Mouse (Mus musculus): ENCODE results near the gene Shox2. TPM values are rescaled to one million over a fixed set of nuclear protein-coding genes. Genes with fewer than 3 reads are reported as not detected.
A peak's percentile ranks its signal among the peaks of the same experiment; 100 is the strongest.

Gene Shox2
- polyA plus RNA-seq, 1 experiment from 2014 or later: 0.23 TPM

DNA sequence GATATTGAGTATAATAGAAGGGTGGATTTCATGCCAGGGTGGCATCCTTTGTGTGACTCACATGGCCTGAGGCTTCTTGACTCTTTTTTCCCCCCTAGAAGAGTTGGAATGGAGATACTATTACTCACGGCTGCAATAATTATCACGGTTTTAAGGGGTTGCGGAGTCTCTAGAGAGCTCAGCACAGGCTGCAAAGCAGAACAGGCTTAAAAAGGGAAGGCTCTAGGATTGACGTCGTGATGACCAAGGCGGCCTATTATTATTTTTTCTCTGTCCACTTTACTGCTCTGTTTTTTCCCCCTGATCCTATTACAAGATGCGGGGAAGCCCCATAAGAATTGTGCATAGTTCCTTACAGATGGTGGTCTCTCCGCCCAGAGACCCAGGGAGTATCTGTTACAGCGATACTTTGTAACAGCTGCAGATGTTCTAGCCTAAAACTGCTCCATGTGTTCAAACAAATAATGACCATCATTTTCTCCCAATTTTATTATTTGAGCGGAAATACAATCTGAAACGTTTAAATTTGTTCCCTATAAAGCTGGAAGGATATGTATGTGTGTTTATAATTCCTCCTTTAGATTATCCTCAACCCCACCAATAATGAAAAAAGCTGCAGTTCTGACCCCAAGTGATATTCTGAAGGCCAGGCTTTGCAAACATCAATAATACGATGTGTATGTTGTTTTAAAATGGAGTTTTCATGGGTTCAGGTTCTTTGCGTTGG lies 4.5 kb downstream of the Shox2 start:
- Histone ChIP-seq H3K9ac (ENCODE audit: low read depth, low read length) (no peak overlapping the region), H3K36me3 (ENCODE audit: control insufficient read depth, insufficient read depth) (no peaks in the 10 kb centered on the region), H3K4me1 (replicated peaks; ENCODE audit: control insufficient read depth, insufficient read depth, low read length) (no peaks in the 10 kb centered on the region), H3K27ac (ENCODE audit: low read depth, low read length) (no peak overlapping the region), H3K27me3 (replicated peaks; ENCODE audit: control insufficient read depth, insufficient read depth, low read length) (peaks cover 97% of the 10 kb centered on the region), H3K4me2 (replicated peaks; ENCODE audit: low read depth) (no peak overlapping the region), H3K4me3 (ENCODE audit: low read depth, low read length) (no peak overlapping the region), H3K9me3 (ENCODE audit: control insufficient read depth) (no peaks in the 10 kb centered on the region)
- no peak for TF ChIP-seq CTCF (IDR thresholded peaks at IDR 0.05; ENCODE audit: low read depth)
- 6% methylated on average over 13 of the region's 13 CpGs for WGBS
- no peak for ATAC-seq

GRCm38 (mm10) chr3:66974501-66974900 lies 7.1 kb downstream of the Shox2 start:
- Histone ChIP-seq H3K4me2 (replicated peaks; ENCODE audit: low read depth) (no peak overlapping the region), H3K27ac (ENCODE audit: low read depth, low read length) (no peak overlapping the region), H3K9me3 (ENCODE audit: control insufficient read depth) (no peaks in the 10 kb centered on the region), H3K27me3 (replicated peaks; ENCODE audit: control insufficient read depth, insufficient read depth, low read length) (peaks cover 97% of the 10 kb centered on the region), H3K36me3 (ENCODE audit: control insufficient read depth, insufficient read depth) (no peaks in the 10 kb centered on the region), H3K4me1 (replicated peaks; ENCODE audit: control insufficient read depth, insufficient read depth, low read length) (no peaks in the 10 kb centered on the region), H3K9ac (ENCODE audit: low read depth, low read length) (no peak overlapping the region), H3K4me3 (ENCODE audit: low read depth, low read length) (no peak overlapping the region)
- no peak for TF ChIP-seq CTCF (IDR thresholded peaks at IDR 0.05; ENCODE audit: low read depth)
- WGBS: 24% methylated on average over 3 of the region's 3 CpGs
- ATAC-seq: no peak

DNA sequence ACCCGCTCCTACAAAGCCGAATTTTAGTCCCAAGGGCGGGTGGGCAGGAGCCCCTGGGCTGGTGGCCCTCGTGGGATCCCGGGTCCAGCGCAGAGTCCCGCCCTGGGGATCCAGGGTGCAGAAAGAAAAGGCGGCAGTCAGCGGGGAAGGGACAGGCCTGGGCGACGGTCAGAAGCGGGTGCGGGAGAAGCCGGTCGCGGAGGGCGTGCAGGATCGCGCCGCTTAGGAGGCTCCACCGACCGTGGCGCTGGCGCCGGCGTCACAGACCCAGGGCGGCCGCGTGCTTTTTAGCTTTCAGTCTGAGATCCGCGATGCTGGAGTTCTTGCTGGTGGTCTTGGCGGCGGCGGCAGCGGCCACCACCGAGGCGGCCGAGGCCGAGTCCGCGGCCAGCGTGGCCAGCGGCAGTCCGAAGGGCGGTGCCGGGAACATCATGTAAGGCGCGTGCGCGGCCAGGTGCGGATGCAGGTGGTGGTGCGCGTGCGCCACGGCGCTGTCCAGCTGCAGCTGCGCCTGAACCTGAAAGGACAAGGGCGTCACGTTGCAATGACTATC lies 8.1 kb downstream of the Shox2 start:
- no peaks in the 10 kb centered on the region for H3K36me3 ChIP-seq (ENCODE audit: control insufficient read depth, insufficient read depth)
- H3K27ac ChIP-seq (ENCODE audit: low read depth, low read length): no peak overlapping the region
- no peaks in the 10 kb centered on the region for H3K9me3 ChIP-seq (ENCODE audit: control insufficient read depth)
- ATAC-seq: peak; percentile 95
- peak overlapping the region; percentile 48 for H3K4me3 ChIP-seq (ENCODE audit: low read depth, low read length)
- no peaks in the 10 kb centered on the region for H3K4me1 ChIP-seq (replicated peaks; ENCODE audit: control insufficient read depth, insufficient read depth, low read length)
- H3K9ac ChIP-seq (ENCODE audit: low read depth, low read length): no peak overlapping the region
- H3K27me3 ChIP-seq (replicated peaks; ENCODE audit: control insufficient read depth, insufficient read depth, low read length): peaks cover 91% of the 10 kb centered on the region
- WGBS: 1% methylated on average over 59 of the region's 59 CpGs
- peak overlapping the region; percentile 75 for H3K4me2 ChIP-seq (replicated peaks; ENCODE audit: low read depth)
- TF ChIP-seq CTCF (IDR thresholded peaks at IDR 0.05; ENCODE audit: low read depth): no peak

DNA sequence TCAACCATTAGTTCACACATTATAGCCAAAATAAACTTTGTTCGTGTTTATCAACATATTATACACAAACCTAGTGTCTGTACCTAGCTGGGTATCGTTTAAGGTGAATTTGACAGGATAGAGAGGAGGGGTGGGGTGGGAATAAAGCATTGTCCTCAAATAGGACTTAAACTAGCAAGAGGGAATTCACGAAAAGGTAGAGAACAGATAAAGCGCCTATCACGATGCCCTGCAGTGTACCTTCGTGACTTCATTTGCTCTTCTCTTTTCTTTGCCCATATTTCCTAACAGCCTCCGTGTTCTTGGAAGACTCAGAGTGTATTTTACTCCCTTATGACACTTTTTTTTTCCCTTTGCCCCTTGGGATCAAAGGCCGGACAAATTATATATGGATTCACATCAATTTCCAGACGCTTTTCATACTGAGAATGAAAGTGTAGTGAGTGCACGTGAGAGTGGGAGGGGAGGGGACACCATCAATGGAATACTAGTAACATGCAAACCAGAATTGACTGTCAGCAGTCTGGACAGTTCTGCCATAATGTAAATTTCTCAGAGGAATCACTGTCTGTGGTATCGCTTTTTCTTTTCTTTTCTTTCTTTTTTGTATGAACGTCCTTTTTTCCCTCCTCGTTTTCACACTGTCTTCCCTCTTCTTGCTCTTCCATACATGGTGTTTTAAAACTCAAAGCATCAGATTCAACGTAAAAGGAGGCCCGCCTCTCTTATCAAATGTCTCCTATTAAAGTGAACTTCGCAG lies 9.2 kb downstream of the Shox2 start:
- H3K9me3 ChIP-seq (ENCODE audit: control insufficient read depth): no peaks in the 10 kb centered on the region
- no peak for TF ChIP-seq CTCF (IDR thresholded peaks at IDR 0.05; ENCODE audit: low read depth)
- H3K4me3 ChIP-seq (ENCODE audit: low read depth, low read length): peak overlapping the region; percentile 5; the same call in 1 of the 2 replicates
- no peak for ATAC-seq
- H3K36me3 ChIP-seq (ENCODE audit: control insufficient read depth, insufficient read depth): no peaks in the 10 kb centered on the region
- H3K4me2 ChIP-seq (replicated peaks; ENCODE audit: low read depth): no peak overlapping the region
- no peak overlapping the region for H3K9ac ChIP-seq (ENCODE audit: low read depth, low read length)
- H3K27me3 ChIP-seq (replicated peaks; ENCODE audit: control insufficient read depth, insufficient read depth, low read length): peaks cover 90% of the 10 kb centered on the region
- no peaks in the 10 kb centered on the region for H3K4me1 ChIP-seq (replicated peaks; ENCODE audit: control insufficient read depth, insufficient read depth, low read length)
- H3K27ac ChIP-seq (ENCODE audit: low read depth, low read length): no peak overlapping the region
- 6% methylated on average over 16 of the region's 16 CpGs for WGBS

- H3K9ac ChIP-seq (ENCODE audit: low read depth, low read length): no peak overlapping the region
- no peak for TF ChIP-seq CTCF (IDR thresholded peaks at IDR 0.05; ENCODE audit: low read depth)
- 1% methylated on average over 29 of the region's 29 CpGs for WGBS
- no peaks in the 10 kb centered on the region for H3K9me3 ChIP-seq (ENCODE audit: control insufficient read depth)
- H3K4me3 ChIP-seq (ENCODE audit: low read depth, low read length): no peak overlapping the region
- no peak overlapping the region for H3K27ac ChIP-seq (ENCODE audit: low read depth, low read length)
- peaks cover 80% of the 10 kb centered on the region for H3K27me3 ChIP-seq (replicated peaks; ENCODE audit: control insufficient read depth, insufficient read depth, low read length)
- no peak for ATAC-seq
- H3K4me2 ChIP-seq (replicated peaks; ENCODE audit: low read depth): no peak overlapping the region
- H3K36me3 ChIP-seq (ENCODE audit: control insufficient read depth, insufficient read depth): no peaks in the 10 kb centered on the region
- H3K4me1 ChIP-seq (replicated peaks; ENCODE audit: control insufficient read depth, insufficient read depth, low read length): no peaks in the 10 kb centered on the region
These were observed 10.8 kb downstream of the Shox2 start for GRCm38 (mm10) chr3:66970661-66971331.

- 3% methylated on average over 10 of the region's 10 CpGs for WGBS
- no peak overlapping the region for H3K27ac ChIP-seq (ENCODE audit: low read depth, low read length)
- H3K9ac ChIP-seq (ENCODE audit: low read depth, low read length): no peak overlapping the region
- TF ChIP-seq CTCF (IDR thresholded peaks at IDR 0.05; ENCODE audit: low read depth): no peak
- no peaks in the 10 kb centered on the region for H3K9me3 ChIP-seq (ENCODE audit: control insufficient read depth)
- H3K4me3 ChIP-seq (ENCODE audit: low read depth, low read length): no peak overlapping the region
- ATAC-seq: no peak
- no peaks in the 10 kb centered on the region for H3K4me1 ChIP-seq (replicated peaks; ENCODE audit: control insufficient read depth, insufficient read depth, low read length)
- H3K27me3 ChIP-seq (replicated peaks; ENCODE audit: control insufficient read depth, insufficient read depth, low read length): peaks cover 75% of the 10 kb centered on the region
- no peaks in the 10 kb centered on the region for H3K36me3 ChIP-seq (ENCODE audit: control insufficient read depth, insufficient read depth)
- H3K4me2 ChIP-seq (replicated peaks; ENCODE audit: low read depth): no peak overlapping the region
These were observed 11.3 kb downstream of the Shox2 start for GRCm38 (mm10) chr3:66970261-66970660.
